Mouse (Mus musculus): ENCODE data around the gene Gdf15. TPM values are rescaled to one million over a fixed set of nuclear protein-coding genes. Genes with fewer than 3 reads are reported as not detected.

Gdf15 gene
- polyA plus RNA-seq, 1 experiment, result 1.9 TPM

DNA sequence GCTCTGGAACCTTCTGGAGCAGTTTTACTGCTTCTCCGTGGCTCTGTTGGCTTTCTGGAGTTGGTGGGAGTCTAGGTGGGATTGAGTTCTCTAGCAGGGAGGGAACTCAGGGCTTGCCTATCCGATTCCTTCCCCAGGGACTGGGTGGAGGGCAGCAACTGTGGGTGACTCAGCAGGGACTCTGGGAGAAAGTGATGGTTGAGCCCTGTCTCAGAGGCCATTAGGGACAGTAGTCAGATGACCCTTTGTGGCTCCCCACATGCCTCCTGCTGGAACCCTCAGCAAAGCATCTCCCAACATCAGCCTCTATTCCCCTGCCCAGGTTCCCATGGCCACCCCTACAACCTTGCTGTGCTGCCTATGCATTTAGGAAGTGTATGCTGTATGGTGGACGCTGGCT lies 10.8 kb upstream of the Gdf15 start:
- no peak overlapping the region for H3K9ac ChIP-seq (ENCODE audit: low read depth, poor library complexity, severe bottlenecking)
- H3K9me3 ChIP-seq (replicated peaks; ENCODE audit: control insufficient read depth, insufficient read depth, low read length, poor library complexity, severe bottlenecking), result no peaks in the 10 kb centered on the region
- no peaks in the 10 kb centered on the region for H3K36me3 ChIP-seq (ENCODE audit: control insufficient read depth, insufficient read depth, low read length, poor library complexity, severe bottlenecking)
- no peak overlapping the region for H3K27ac ChIP-seq (ENCODE audit: insufficient read depth, low read length)
- H3K27me3 ChIP-seq (ENCODE audit: control insufficient read depth, insufficient read depth, low read length, poor library complexity, severe bottlenecking), result no peaks in the 10 kb centered on the region
- TF ChIP-seq POLR2A (IDR thresholded peaks at IDR 0.05; ENCODE audit: insufficient read depth, low read length) (no peak), CTCF (IDR thresholded peaks at IDR 0.05; ENCODE audit: low read depth, low read length) (no peak), EP300 (IDR thresholded peaks at IDR 0.05; ENCODE audit: insufficient read depth, low read depth, low read length) (no peak)
- no peak overlapping the region for H3K4me3 ChIP-seq (ENCODE audit: low read depth, low read length)
- peaks cover 22% of the 10 kb centered on the region for H3K4me1 ChIP-seq (ENCODE audit: control insufficient read depth, insufficient read depth, low read length)

GRCm38 (mm10) chr8:70638752-70639151 lies 6.5 kb upstream of the Gdf15 start:
- Histone ChIP-seq H3K9me3 (replicated peaks; ENCODE audit: control insufficient read depth, insufficient read depth, low read length, poor library complexity, severe bottlenecking) (no peaks in the 10 kb centered on the region), H3K36me3 (ENCODE audit: control insufficient read depth, insufficient read depth, low read length, poor library complexity, severe bottlenecking) (no peaks in the 10 kb centered on the region), H3K27ac (ENCODE audit: insufficient read depth, low read length) (peak overlapping the region; percentile 76), H3K9ac (ENCODE audit: low read depth, poor library complexity, severe bottlenecking) (no peak overlapping the region), H3K4me1 (ENCODE audit: control insufficient read depth, insufficient read depth, low read length) (peaks cover 8% of the 10 kb centered on the region), H3K4me3 (ENCODE audit: low read depth, low read length) (no peak overlapping the region), H3K27me3 (ENCODE audit: control insufficient read depth, insufficient read depth, low read length, poor library complexity, severe bottlenecking) (no peaks in the 10 kb centered on the region)
- TF ChIP-seq CTCF (IDR thresholded peaks at IDR 0.05; ENCODE audit: low read depth, low read length), result no peak
- TF ChIP-seq POLR2A (IDR thresholded peaks at IDR 0.05; ENCODE audit: insufficient read depth, low read length), result no peak
- TF ChIP-seq EP300 (IDR thresholded peaks at IDR 0.05; ENCODE audit: insufficient read depth, low read depth, low read length), result 0 out of 2 replicates have a peak, but pooled peaks have one; percentile 19

- TF ChIP-seq CTCF (IDR thresholded peaks at IDR 0.05; ENCODE audit: low read depth, low read length), result no peak
- no peak for TF ChIP-seq EP300 (IDR thresholded peaks at IDR 0.05; ENCODE audit: insufficient read depth, low read depth, low read length)
- no peak for TF ChIP-seq POLR2A (IDR thresholded peaks at IDR 0.05; ENCODE audit: insufficient read depth, low read length)
- H3K9me3 ChIP-seq (replicated peaks; ENCODE audit: control insufficient read depth, insufficient read depth, low read length, poor library complexity, severe bottlenecking), result no peaks in the 10 kb centered on the region
- no peak overlapping the region for H3K4me3 ChIP-seq (ENCODE audit: low read depth, low read length)
- H3K4me1 ChIP-seq (ENCODE audit: control insufficient read depth, insufficient read depth, low read length), result peaks cover 11% of the 10 kb centered on the region
- no peaks in the 10 kb centered on the region for H3K36me3 ChIP-seq (ENCODE audit: control insufficient read depth, insufficient read depth, low read length, poor library complexity, severe bottlenecking)
- H3K9ac ChIP-seq (ENCODE audit: low read depth, poor library complexity, severe bottlenecking), result no peak overlapping the region
- no peaks in the 10 kb centered on the region for H3K27me3 ChIP-seq (ENCODE audit: control insufficient read depth, insufficient read depth, low read length, poor library complexity, severe bottlenecking)
- peak overlapping the region; percentile 76; the same call in 1 of the 2 replicates for H3K27ac ChIP-seq (ENCODE audit: insufficient read depth, low read length)
Measured at GRCm38 (mm10) chr8:70636838-70637237, 4.6 kb upstream of the Gdf15 start.

- Histone ChIP-seq H3K36me3 (ENCODE audit: control insufficient read depth, insufficient read depth, low read length, poor library complexity, severe bottlenecking) (no peaks in the 10 kb centered on the region), H3K4me1 (ENCODE audit: control insufficient read depth, insufficient read depth, low read length) (peaks cover 11% of the 10 kb centered on the region), H3K9me3 (replicated peaks; ENCODE audit: control insufficient read depth, insufficient read depth, low read length, poor library complexity, severe bottlenecking) (no peaks in the 10 kb centered on the region), H3K27ac (ENCODE audit: insufficient read depth, low read length) (no peak overlapping the region), H3K27me3 (ENCODE audit: control insufficient read depth, insufficient read depth, low read length, poor library complexity, severe bottlenecking) (no peaks in the 10 kb centered on the region), H3K4me3 (ENCODE audit: low read depth, low read length) (no peak overlapping the region), H3K9ac (ENCODE audit: low read depth, poor library complexity, severe bottlenecking) (no peak overlapping the region)
- no peak for TF ChIP-seq CTCF (IDR thresholded peaks at IDR 0.05; ENCODE audit: low read depth, low read length)
- TF ChIP-seq EP300 (IDR thresholded peaks at IDR 0.05; ENCODE audit: insufficient read depth, low read depth, low read length), result no peak
- TF ChIP-seq POLR2A (IDR thresholded peaks at IDR 0.05; ENCODE audit: insufficient read depth, low read length), result no peak
Measured at GRCm38 (mm10) chr8:70635527-70635926, 3.3 kb upstream of the Gdf15 start.

GRCm38 (mm10) chr8:70634066-70634465 lies 1.8 kb upstream of the Gdf15 start:
- TF ChIP-seq CTCF (IDR thresholded peaks at IDR 0.05; ENCODE audit: low read depth, low read length), result no peak
- no peak for TF ChIP-seq EP300 (IDR thresholded peaks at IDR 0.05; ENCODE audit: insufficient read depth, low read depth, low read length)
- TF ChIP-seq POLR2A (IDR thresholded peaks at IDR 0.05; ENCODE audit: insufficient read depth, low read length), result no peak
- Histone ChIP-seq H3K4me3 (ENCODE audit: low read depth, low read length) (no peak overlapping the region), H3K36me3 (ENCODE audit: control insufficient read depth, insufficient read depth, low read length, poor library complexity, severe bottlenecking) (no peaks in the 10 kb centered on the region), H3K27ac (ENCODE audit: insufficient read depth, low read length) (no peak overlapping the region), H3K4me1 (ENCODE audit: control insufficient read depth, insufficient read depth, low read length) (peaks cover 9% of the 10 kb centered on the region), H3K9ac (ENCODE audit: low read depth, poor library complexity, severe bottlenecking) (no peak overlapping the region), H3K27me3 (ENCODE audit: control insufficient read depth, insufficient read depth, low read length, poor library complexity, severe bottlenecking) (no peaks in the 10 kb centered on the region), H3K9me3 (replicated peaks; ENCODE audit: control insufficient read depth, insufficient read depth, low read length, poor library complexity, severe bottlenecking) (no peaks in the 10 kb centered on the region)

DNA sequence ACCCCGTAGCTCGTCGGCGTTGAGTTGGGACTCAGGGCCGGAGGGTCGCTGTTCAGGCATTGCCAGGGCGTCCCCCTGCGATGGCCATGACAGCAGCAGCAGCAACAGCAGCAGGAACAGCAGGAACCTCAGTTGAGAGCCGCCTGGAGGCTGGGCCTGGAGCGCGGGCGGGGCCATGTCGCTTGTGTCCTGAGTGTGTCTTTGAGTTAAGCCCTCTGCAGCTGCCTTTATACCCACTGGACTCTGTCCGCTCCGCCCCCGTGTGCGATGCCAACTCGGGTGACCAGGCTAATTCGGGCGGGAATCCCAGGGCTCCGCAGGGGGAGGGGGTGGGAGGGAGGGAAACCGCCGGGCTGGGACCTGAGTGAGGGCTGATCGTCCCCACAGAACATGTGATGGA lies 820 bp downstream of the Gdf15 start:
- Histone ChIP-seq H3K27ac (ENCODE audit: insufficient read depth, low read length) (peak overlapping the region; percentile 82), H3K4me3 (ENCODE audit: low read depth, low read length) (peak overlapping the region; percentile 50)

More for the DNA sequence above, 820 bp downstream of the Gdf15 start:
- Histone ChIP-seq H3K27me3 (ENCODE audit: control insufficient read depth, insufficient read depth, low read length, poor library complexity, severe bottlenecking) (no peaks in the 10 kb centered on the region), H3K9me3 (replicated peaks; ENCODE audit: control insufficient read depth, insufficient read depth, low read length, poor library complexity, severe bottlenecking) (no peaks in the 10 kb centered on the region), H3K9ac (ENCODE audit: low read depth, poor library complexity, severe bottlenecking) (peak overlapping the region; percentile 69), H3K4me1 (ENCODE audit: control insufficient read depth, insufficient read depth, low read length) (peaks cover 4% of the 10 kb centered on the region), H3K36me3 (ENCODE audit: control insufficient read depth, insufficient read depth, low read length, poor library complexity, severe bottlenecking) (no peaks in the 10 kb centered on the region)
- TF ChIP-seq EP300 (IDR thresholded peaks at IDR 0.05; ENCODE audit: insufficient read depth, low read depth, low read length), result 0 out of 2 replicates have a peak, but pooled peaks have one; percentile 4
- TF ChIP-seq POLR2A (IDR thresholded peaks at IDR 0.05; ENCODE audit: insufficient read depth, low read length), result no peak
- no peak for TF ChIP-seq CTCF (IDR thresholded peaks at IDR 0.05; ENCODE audit: low read depth, low read length)
